Comparison of ENCODE assay signal across 23 mouse cellular contexts in the genomic region with DNA sequence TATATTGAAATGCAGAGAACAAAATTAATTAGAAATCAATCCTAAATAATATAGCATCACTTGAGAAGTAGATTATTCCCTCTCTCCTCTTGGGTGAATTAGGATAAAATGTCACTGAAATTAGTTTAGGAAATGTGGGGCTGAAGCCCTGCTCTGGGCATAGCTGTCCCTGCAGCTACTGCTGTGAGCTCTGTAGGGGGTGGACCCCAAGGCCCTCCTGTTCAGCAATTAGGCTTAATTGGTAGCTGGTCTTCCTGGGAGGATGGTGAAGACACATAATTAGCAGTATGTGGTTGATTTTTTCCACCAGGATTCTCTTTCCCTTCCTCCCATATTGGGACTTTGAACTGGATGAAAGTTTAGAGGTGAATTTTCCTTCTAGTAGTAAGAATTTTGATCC.
DNase-seq lines count a peak whose midpoint lies in the region; ATAC-seq lines count a peak whose summit lies in the region.
"Had no signal": no experiment of that assay in that cellular context is flagged by ENCODE, and none has a peak within 500 bp of the region (broad histone marks: within the 10 kb centered on the region; RNA-seq: fewer than 3 reads in every experiment).

No protein-coding gene starts in this region.

- no peaks in the 10 kb centered on the region for H3K36me3 ChIP-seq in forebrain, embryonic 13.5 days (ENCODE audit: poor library complexity, severe bottlenecking)
- H3K36me3 ChIP-seq in forebrain, embryonic 10.5 days (replicated peaks), result no peaks in the 10 kb centered on the region
- H3K36me3 ChIP-seq: embryonic facial prominence, embryonic 13.5 days; hindbrain, embryonic 12.5 days; hindbrain, embryonic 15.5 days had no signal

- no peak overlapping the region for H3K9ac ChIP-seq in forebrain, embryonic 13.5 days
- H3K9ac ChIP-seq: embryonic facial prominence, embryonic 13.5 days; hindbrain, embryonic 12.5 days; hindbrain, embryonic 15.5 days had no signal

- 0 out of 2 replicates have a peak, but pooled peaks cover 7% of the 10 kb centered on the region for H3K4me1 ChIP-seq in forebrain, embryonic 13.5 days
- no peaks in the 10 kb centered on the region for H3K4me1 ChIP-seq in forebrain, embryonic 10.5 days
- H3K4me1 ChIP-seq: embryonic facial prominence, embryonic 13.5 days; hindbrain, embryonic 12.5 days; hindbrain, embryonic 15.5 days had no signal

- ATAC-seq in forebrain, embryonic 13.5 days, result peak; percentile 39; the same call in 1 of the 2 replicates
- ATAC-seq in megakaryocyte, adult 5-6 weeks (ENCODE audit: poor library complexity, severe bottlenecking), result no peak
- ATAC-seq: activated CD4-positive, CD25-positive, alpha-beta regulatory T cell, adult 4 months; CD4-positive, CD25-positive, alpha-beta regulatory T cell, adult 4 months; intestine, postnatal 0 days had no signal

- no peak overlapping the region for H3K4me3 ChIP-seq in forebrain, embryonic 13.5 days
- no peak overlapping the region for H3K4me3 ChIP-seq in forebrain, embryonic 10.5 days
- H3K4me3 ChIP-seq: embryonic facial prominence, embryonic 13.5 days; gastrocnemius, adult 2 months; hindbrain, embryonic 12.5 days; hindbrain, embryonic 15.5 days had no signal

- H3K4me2 ChIP-seq in forebrain, embryonic 13.5 days, result no peak overlapping the region
- H3K4me2 ChIP-seq: embryonic facial prominence, embryonic 13.5 days; heart, embryonic 11.5 days; hindbrain, embryonic 12.5 days; hindbrain, embryonic 15.5 days had no signal

- DNase-seq in forebrain, embryonic 10.5 days (ENCODE audit: extremely low spot score, low spot score), result no peak
- DNase-seq in Muller cell, postnatal 12 days (ENCODE audit: inconsistent ontology term), result peak; percentile 14
- peak; percentile 8 for DNase-seq in brain, adult 2 months (ENCODE audit: low read depth, low spot score)
- DNase-seq in retina, postnatal 1 day, result peak; percentile 11
- DNase-seq: adrenal gland, adult 8-10 months; adrenal gland, postnatal 25 days; cerebellum, adult 11 months; cerebellum, adult 2 months; cerebellum, adult 9-11 months; cerebellum, postnatal 25 days; gastrocnemius, adult 2 months; gastrocnemius, postnatal 14 days; heart, adult 11 months; kidney, adult 2 months had no signal

- H3K27ac ChIP-seq in forebrain, embryonic 13.5 days, result no peak overlapping the region
- H3K27ac ChIP-seq in forebrain, embryonic 10.5 days, result no peak overlapping the region
- H3K27ac ChIP-seq: embryonic facial prominence, embryonic 13.5 days; gastrocnemius, adult 2 months; hindbrain, embryonic 12.5 days had no signal

- H3K9me3 ChIP-seq in forebrain, embryonic 13.5 days (replicated peaks), result no peaks in the 10 kb centered on the region
- no peaks in the 10 kb centered on the region for H3K9me3 ChIP-seq in forebrain, embryonic 10.5 days
- H3K9me3 ChIP-seq: embryonic facial prominence, embryonic 13.5 days; hindbrain, embryonic 12.5 days; hindbrain, embryonic 15.5 days had no signal

- no peaks in the 10 kb centered on the region for H3K27me3 ChIP-seq in forebrain, embryonic 13.5 days
- H3K27me3 ChIP-seq in forebrain, embryonic 10.5 days (ENCODE audit: poor library complexity, severe bottlenecking), result no peaks in the 10 kb centered on the region
- H3K27me3 ChIP-seq: embryonic facial prominence, embryonic 13.5 days; hindbrain, embryonic 12.5 days; hindbrain, embryonic 15.5 days had no signal
